Mouse (Mus musculus) c-Kit-positive CD71-negative TER-119-negative erythroid progenitor cells, embryonic 14.5 days (primary cell): ENCODE results near the gene Oat.

Source experiments
- DNase-seq: peaks from one replicate; pipeline ENCODE4 v3.0.0-alpha.2; 2013; ENCODE audit warnings: low read depth

Gene Oat

GRCm38 (mm10) chr7:132576116-132576650, at the start of gene Oat:
Oat (minus strand) TSS chr7:132576398.
- DNase-seq, result peak; percentile 96

GRCm38 (mm10) chr7:132624161-132624560, 48.0 kb upstream of the Oat start:
- DNase-seq, result no peak

GRCm38 (mm10) chr7:132619975-132620918, 44.0 kb upstream of the Oat start:
- DNase-seq, result no peak

GRCm38 (mm10) chr7:132619549-132619948, 43.4 kb upstream of the Oat start:
- no peak for DNase-seq

- no peak for DNase-seq
Observed at GRCm38 (mm10) chr7:132617021-132617564, 40.9 kb upstream of the Oat start.

GRCm38 (mm10) chr7:132616391-132616790, 40.2 kb upstream of the Oat start:
- DNase-seq, result no peak

GRCm38 (mm10) chr7:132615346-132615745, 39.1 kb upstream of the Oat start:
- no peak for DNase-seq

- DNase-seq, result no peak
Observed at GRCm38 (mm10) chr7:132611530-132611929, 35.3 kb upstream of the Oat start.

GRCm38 (mm10) chr7:132610468-132611318, 34.5 kb upstream of the Oat start, which contains the start of gene Lhpp:
Lhpp (plus strand) TSS chr7:132610638.
- peak; percentile 64 for DNase-seq

GRCm38 (mm10) chr7:132608316-132609020, 32.3 kb upstream of the Oat start:
- no peak for DNase-seq

- DNase-seq, result no peak
Observed at GRCm38 (mm10) chr7:132605689-132606088, 29.5 kb upstream of the Oat start.

- no peak for DNase-seq
Observed at GRCm38 (mm10) chr7:132604720-132605119, 28.5 kb upstream of the Oat start.

- DNase-seq, result no peak
Observed at GRCm38 (mm10) chr7:132600926-132601325, 24.7 kb upstream of the Oat start.

GRCm38 (mm10) chr7:132600026-132600425, 23.8 kb upstream of the Oat start:
- no peak for DNase-seq

- no peak for DNase-seq
Observed at GRCm38 (mm10) chr7:132599071-132599975, 23.1 kb upstream of the Oat start, which contains the start of gene Nkx1-2. Nkx1-2 (minus strand) TSS chr7:132599637.

- no peak for DNase-seq
Observed at GRCm38 (mm10) chr7:132597251-132598041, 21.2 kb upstream of the Oat start.

GRCm38 (mm10) chr7:132596557-132597250, 20.5 kb upstream of the Oat start:
- DNase-seq, result no peak

GRCm38 (mm10) chr7:132595787-132596186, 19.6 kb upstream of the Oat start:
- DNase-seq, result no peak

- no peak for DNase-seq
Observed at GRCm38 (mm10) chr7:132594325-132594724, 18.1 kb upstream of the Oat start.
